Mouse (Mus musculus) heart, postnatal 0 days (tissue): ENCODE data around the gene Txn2. TPM values are rescaled to one million over a fixed set of nuclear protein-coding genes. Genes with fewer than 3 reads are reported as not detected.
"Not testable (repeated sequence)": the region's sequence is repeated elsewhere in the genome, so short reads cannot be mapped to it uniquely, and the experiment has no call there.

Source experiments
- ATAC-seq: fragments of 200-750 bp; cut with Nextera tagmentation; 2 replicates; pipeline ENCODE4 v1.8.0; 2017; ENCODE audit warnings: low read depth, moderate number of reproducible peaks, moderate library complexity; ENCODE audit not compliant: insufficient read depth
- DNase-seq: peaks from one replicate; pipeline ENCODE4 v3.0.0-alpha.2; 2016; ENCODE audit warnings: low spot score
- H3K27ac ChIP-seq: fragments of 300-500 bp; sonication (generic); 2 replicates; pipeline ENCODE4 v1.5.1; 2014; ENCODE audit warnings: low read depth, mild to moderate bottlenecking
- H3K27me3 ChIP-seq: fragments of 300-500 bp; sonication (generic); 2 replicates; pipeline ENCODE4 v1.6.1; 2014; ENCODE audit warnings: low read length, mixed read lengths; ENCODE audit not compliant: control insufficient read depth, insufficient read depth
- H3K36me3 ChIP-seq: fragments of 300-500 bp; sonication (generic); replicated peaks from 2 replicates; pipeline ENCODE4 v1.6.1; 2014; ENCODE audit warnings: low read length, mixed read lengths; ENCODE audit not compliant: control insufficient read depth, insufficient read depth
- H3K4me1 ChIP-seq: fragments of 300-500 bp; sonication (generic); 2 replicates; pipeline ENCODE4 v1.6.1; 2014; ENCODE audit warnings: antibody characterized with exemption; ENCODE audit not compliant: control insufficient read depth, insufficient read depth
- H3K4me2 ChIP-seq: fragments of 300-500 bp; sonication (generic); 2 replicates; pipeline ENCODE4 v1.6.1; 2014; ENCODE audit warnings: low read depth, mild to moderate bottlenecking, low read length, moderate library complexity
- H3K4me3 ChIP-seq: fragments of 300-500 bp; sonication (generic); 2 replicates; pipeline ENCODE4 v1.5.1; 2014; ENCODE audit warnings: low read depth, low read length
- H3K9ac ChIP-seq: fragments of 300-500 bp; sonication (generic); replicated peaks from 2 replicates; pipeline ENCODE4 v1.6.1; 2014; ENCODE audit warnings: low read depth, low read length, mixed read lengths
- H3K9me3 ChIP-seq: fragments of 300-500 bp; sonication (generic); replicated peaks from 2 replicates; pipeline ENCODE4 v1.6.1; 2016; ENCODE audit warnings: low read length; ENCODE audit not compliant: control insufficient read depth
- CTCF ChIP-seq: IDR thresholded peaks from 2 replicates; pipeline ENCODE4 v1.5.1; 2016; ENCODE audit warnings: antibody characterized with exemption, control low read depth, low read depth
- EP300 ChIP-seq: IDR thresholded peaks from 2 replicates; pipeline ENCODE4 v1.6.1; 2016; ENCODE audit warnings: antibody characterized with exemption, low read depth
- WGBS: fragments of 180-500 bp; shearing (Covaris S2); extraction: QIAGEN DNeasy Blood & Tissue Kit; methylation state at CpG from one replicate; pipeline ENCODE4 v1.1.7; 2014; 5-methylcytosine and 5-hydroxymethylcytosine counted together
- polyA plus RNA-seq: library from polyadenylated mRNA; unstranded; fragments of >200 nt; fragmentation: Nextera tagmentation; extraction: Ambion mirVana; gene quantifications from 2 replicates; pipeline ENCODE4 v1.2.1, GENCODE M21; 2015
- total RNA-seq: library from RNA; depleted of rRNA; stranded (reverse); fragments of >200 nt; gene quantifications from 2 replicates; pipeline ENCODE4 v1.2.3, GENCODE M21; 2014; ENCODE audit warnings: low replicate concordance; rRNA removed

Gene Txn2
- total and polyA plus RNA-seq, 2 experiments from 2014 or later = 106 to 322 TPM

DNA sequence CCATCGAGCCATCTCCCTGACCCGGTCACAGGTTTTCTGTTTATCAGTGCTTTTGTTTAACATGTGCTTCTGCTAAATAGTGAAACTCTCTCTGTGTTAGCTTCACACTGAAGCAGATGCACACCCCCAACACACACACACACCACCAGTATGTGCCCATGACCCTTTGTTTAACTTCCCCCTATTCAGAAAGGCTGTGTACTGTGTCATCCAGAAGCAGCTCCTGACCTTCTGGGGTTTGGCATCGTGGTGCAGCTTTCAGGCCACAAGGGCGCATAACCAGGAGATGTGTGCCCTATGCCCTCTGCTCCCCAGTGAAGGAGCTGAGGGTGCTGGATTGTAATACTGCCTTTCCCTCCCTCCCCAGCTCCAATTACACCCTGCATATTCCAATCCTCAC lies 54.5 kb downstream of the Txn2 start:
- ATAC-seq (no peak), DNase-seq (no peak)
- no peaks in the 10 kb centered on the region for H3K9me3 ChIP-seq
- WGBS = 61% methylated on average over 4 of the region's 4 CpGs
- H3K27me3 ChIP-seq = no peaks in the 10 kb centered on the region
- H3K27ac ChIP-seq = no peak overlapping the region
- no peak overlapping the region for H3K4me3 ChIP-seq
- H3K9ac ChIP-seq = no peak overlapping the region
- no peak overlapping the region for H3K4me2 ChIP-seq
- H3K36me3 ChIP-seq = no peaks in the 10 kb centered on the region
- TF ChIP-seq EP300 (no peak), CTCF (no peak)
- no peaks in the 10 kb centered on the region for H3K4me1 ChIP-seq

GRCm38 (mm10) chr15:77873564-77873963 lies 55.2 kb downstream of the Txn2 start:
- Histone ChIP-seq H3K4me2 (no peak overlapping the region), H3K4me3 (no peak overlapping the region), H3K9ac (no peak overlapping the region), H3K27me3 (no peaks in the 10 kb centered on the region), H3K36me3 (no peaks in the 10 kb centered on the region), H3K4me1 (no peaks in the 10 kb centered on the region), H3K27ac (no peak overlapping the region), H3K9me3 (no peaks in the 10 kb centered on the region)
- TF ChIP-seq CTCF = no peak
- TF ChIP-seq EP300 = no peak
- 56% methylated on average over 2 of the region's 2 CpGs for WGBS
- ATAC-seq (no peak), DNase-seq (no peak)

DNA sequence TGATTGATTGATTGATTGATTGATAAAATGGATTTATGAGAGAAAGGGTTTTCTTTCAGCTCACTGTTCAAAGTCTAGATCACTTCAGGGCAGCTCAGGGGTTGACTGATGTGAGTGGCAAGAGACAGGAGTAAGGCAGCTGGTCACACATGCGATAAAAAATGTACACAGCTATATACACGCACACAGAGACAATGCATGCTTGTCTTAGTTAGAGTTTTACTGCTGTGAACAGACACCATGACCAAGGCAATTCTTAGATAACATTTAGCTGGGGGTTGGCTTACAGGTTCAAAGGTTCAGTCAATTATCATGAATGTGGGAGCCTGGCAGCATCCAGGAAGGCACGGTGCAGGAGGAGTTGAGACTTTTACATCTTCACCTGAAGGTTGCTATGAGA lies 55.8 kb downstream of the Txn2 start:
- no peaks in the 10 kb centered on the region for H3K9me3 ChIP-seq
- no peak for DNase-seq
- H3K4me3 ChIP-seq = no peak overlapping the region
- no peak overlapping the region for H3K4me2 ChIP-seq
- 83% methylated on average over 3 of the region's 3 CpGs for WGBS
- ATAC-seq = no peak
- no peak overlapping the region for H3K9ac ChIP-seq
- H3K36me3 ChIP-seq = no peaks in the 10 kb centered on the region
- H3K4me1 ChIP-seq = no peaks in the 10 kb centered on the region
- H3K27me3 ChIP-seq = no peaks in the 10 kb centered on the region
- H3K27ac ChIP-seq = no peak overlapping the region
- TF ChIP-seq CTCF (no peak), EP300 (no peak)

DNA sequence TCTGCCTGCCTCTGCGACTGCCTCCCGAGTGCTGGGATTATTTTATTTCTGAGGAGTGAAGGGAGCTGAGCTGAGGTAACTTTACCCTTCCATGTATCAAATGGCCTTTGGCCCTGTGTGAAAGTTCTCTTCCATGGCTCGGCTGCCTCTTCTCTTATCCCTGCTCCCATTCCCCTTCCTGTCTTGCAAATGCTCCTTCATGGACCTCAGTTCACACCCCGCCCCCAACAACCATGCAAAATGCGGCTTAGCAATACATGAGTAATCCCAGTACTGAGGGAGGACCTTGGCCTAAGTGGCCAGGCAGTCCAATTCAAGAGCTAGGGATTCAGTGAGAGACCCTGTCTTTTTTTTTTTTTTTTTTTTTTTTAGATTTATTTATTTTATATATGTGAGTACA lies 60.5 kb downstream of the Txn2 start:
- H3K9ac ChIP-seq = no peak overlapping the region
- no peak overlapping the region for H3K4me2 ChIP-seq
- no peaks in the 10 kb centered on the region for H3K36me3 ChIP-seq
- H3K27me3 ChIP-seq = no peaks in the 10 kb centered on the region
- no peak for TF ChIP-seq EP300
- no peak for TF ChIP-seq CTCF
- no peak overlapping the region for H3K27ac ChIP-seq
- H3K9me3 ChIP-seq = no peaks in the 10 kb centered on the region
- ATAC-seq (no peak), DNase-seq (no peak)
- no peak overlapping the region for H3K4me3 ChIP-seq
- H3K4me1 ChIP-seq = no peaks in the 10 kb centered on the region
- WGBS = 82% methylated on average over 5 of the region's 5 CpGs

DNA sequence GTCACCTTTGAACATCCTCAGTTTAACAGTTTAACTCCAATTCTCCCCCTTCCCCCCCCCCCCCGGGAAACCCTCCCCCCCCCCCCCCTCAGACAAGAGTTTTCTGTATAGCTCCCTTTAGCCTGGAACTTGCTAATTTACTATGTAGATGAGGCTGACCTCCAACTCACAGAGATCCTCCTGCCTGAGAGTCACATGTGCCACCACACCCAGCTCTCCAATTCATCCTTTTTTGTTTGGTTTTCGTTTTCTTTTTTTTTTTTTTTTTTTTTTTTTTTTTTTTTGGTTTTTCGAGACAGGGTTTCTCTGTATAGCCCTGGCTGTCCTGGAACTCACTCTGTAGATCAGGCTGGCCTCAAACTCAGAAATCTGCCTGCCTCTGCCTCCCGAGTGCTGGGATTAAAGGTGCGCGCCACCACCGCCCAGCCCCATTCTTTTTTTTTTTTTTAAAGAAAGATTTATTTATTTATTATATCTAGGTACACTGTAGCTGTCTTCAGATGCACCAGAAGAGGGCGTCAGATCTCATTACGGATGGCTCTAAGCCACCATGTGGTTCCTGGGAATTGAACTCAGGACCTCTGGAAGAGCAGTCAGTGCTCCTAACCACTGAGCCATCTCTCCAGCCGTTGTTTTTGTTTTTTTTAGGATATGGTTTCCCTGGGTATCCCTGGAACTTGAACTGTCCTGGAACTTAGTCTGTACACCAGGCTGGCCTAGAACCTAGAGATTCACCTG lies 61.4 kb downstream of the Txn2 start:
- H3K27ac ChIP-seq, H3K36me3 ChIP-seq, H3K27me3 ChIP-seq, H3K4me1 ChIP-seq, H3K9me3 ChIP-seq, ATAC-seq, DNase-seq, H3K9ac ChIP-seq, H3K4me3 ChIP-seq, H3K4me2 ChIP-seq: not testable (repeated sequence)
- 79% methylated on average over 8 of the region's 10 CpGs for WGBS

GRCm38 (mm10) chr15:77866583-77867220 lies 62.1 kb downstream of the Txn2 start:
- WGBS = 57% methylated on average over 11 of the region's 11 CpGs

More at GRCm38 (mm10) chr15:77866583-77867220, 62.1 kb downstream of the Txn2 start:
- H3K4me1 ChIP-seq = no peaks in the 10 kb centered on the region
- no peak for DNase-seq
- H3K4me3 ChIP-seq = no peak overlapping the region
- no peak for ATAC-seq
- no peak overlapping the region for H3K9ac ChIP-seq
- H3K4me2 ChIP-seq = no peak overlapping the region
- H3K36me3 ChIP-seq = no peaks in the 10 kb centered on the region
- H3K27me3 ChIP-seq = no peaks in the 10 kb centered on the region
- no peaks in the 10 kb centered on the region for H3K9me3 ChIP-seq
- no peak overlapping the region for H3K27ac ChIP-seq
- TF ChIP-seq CTCF = no peak
- TF ChIP-seq EP300 = 0 out of 2 replicates have a peak, but pooled peaks have one; percentile 25

Other genes with a start within 250 kb of the Txn2 start
- not detected in 2 replicates for gene Apol7e, start 230.1 kb downstream of the Txn2 start, total RNA-seq
- not detected in 2 replicates for gene Apol7e, start 230.1 kb downstream of the Txn2 start, polyA plus RNA-seq
- gene Apol9b, start 200.0 kb downstream of the Txn2 start, total RNA-seq = 0.23 and 0.81 TPM in 2 replicates
- 0.14 and 0.30 TPM in 2 replicates for gene Apol9b, start 200.0 kb downstream of the Txn2 start, polyA plus RNA-seq
- 0.46 TPM in 1 of 2 replicates, not detected in the other for gene Apol8, start 172.0 kb downstream of the Txn2 start, total RNA-seq
- 0.04 TPM in 1 of 2 replicates, not detected in the other for gene Apol8, start 172.0 kb downstream of the Txn2 start, polyA plus RNA-seq
- 62.0 and 63.6 TPM in 2 replicates for gene Myh9, start 86.8 kb downstream of the Txn2 start, total RNA-seq
- 15.7 and 17.5 TPM in 2 replicates for gene Myh9, start 86.8 kb downstream of the Txn2 start, polyA plus RNA-seq
- 1.0 and 1.2 TPM in 2 replicates for gene Foxred2, start 27.7 kb upstream of the Txn2 start, total RNA-seq
- gene Foxred2, start 27.7 kb upstream of the Txn2 start, polyA plus RNA-seq = 0.12 and 0.16 TPM in 2 replicates
- gene Eif3d, start 41.8 kb upstream of the Txn2 start, total RNA-seq = 99.5 and 110 TPM in 2 replicates
- 80.0 and 90.6 TPM in 2 replicates for gene Eif3d, start 41.8 kb upstream of the Txn2 start, polyA plus RNA-seq
- gene Cacng2, start 191.0 kb upstream of the Txn2 start, total RNA-seq = not detected in 2 replicates
- not detected in 2 replicates for gene Cacng2, start 191.0 kb upstream of the Txn2 start, polyA plus RNA-seq
- gene Ift27, start 245.1 kb upstream of the Txn2 start, total RNA-seq = 14.7 and 18.6 TPM in 2 replicates
- 33.5 and 34.7 TPM in 2 replicates for gene Ift27, start 245.1 kb upstream of the Txn2 start, polyA plus RNA-seq